7 mouse cellular contexts compared by ENCODE assay signal in the genomic region with DNA sequence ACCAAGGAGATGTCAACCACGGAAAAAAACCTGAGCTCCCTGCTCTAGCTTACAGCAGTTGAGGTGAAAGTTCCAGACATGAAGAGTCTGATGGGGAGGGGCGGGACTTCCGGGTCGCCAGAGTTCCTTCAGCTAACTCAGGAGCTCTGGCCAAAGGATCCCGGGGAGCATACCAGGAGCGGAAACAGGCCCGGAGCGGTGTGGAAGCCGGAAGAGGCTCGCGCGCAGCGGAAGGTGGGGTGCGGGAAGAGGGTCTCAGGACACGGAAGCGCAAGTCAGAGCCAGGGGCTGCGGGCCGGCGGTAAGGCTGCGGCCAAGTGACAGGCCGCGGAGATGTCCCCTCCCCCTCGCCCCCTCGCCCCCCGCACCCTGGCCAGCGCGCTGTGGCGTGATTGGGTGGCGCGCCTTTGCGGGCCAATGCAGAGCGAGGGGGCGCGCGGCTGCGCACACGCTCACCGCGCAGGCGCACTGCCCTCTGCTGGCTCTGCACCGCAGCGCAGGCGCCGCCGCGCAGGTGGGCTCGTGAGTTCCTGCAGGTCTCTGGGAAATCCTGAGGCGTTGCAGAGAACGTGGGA. TPM values are rescaled to one million over a fixed set of nuclear protein-coding genes. Genes with fewer than 3 reads are reported as not detected.
DNase-seq lines count a peak whose midpoint lies in the region; ATAC-seq and TF ChIP-seq lines count a peak whose summit lies in the region.

A gene (plus strand): TSS at position 103 of the 575 bp plus-strand sequence.

- TF ChIP-seq CTCF in kidney, adult 2 months (conservative IDR thresholded peaks at IDR 0.05; ENCODE audit: insufficient read depth, insufficient read length, low read depth, low read length), result peak; percentile 84
- TF ChIP-seq CTCF in spleen, adult 2 months (IDR thresholded peaks at IDR 0.05; ENCODE audit: extremely low read depth, insufficient read depth, insufficient read length, insufficient replicate concordance), result peak; percentile 97

- H3K4me3 ChIP-seq in embryonic facial prominence, embryonic 12.5 days, result peak within 1 kb of the TSS; percentile 60
- H3K4me3 ChIP-seq in kidney, adult 2 months (ENCODE audit: insufficient read depth, low read depth, low read length), result peak within 1 kb of the TSS; percentile 88
- H3K4me3 ChIP-seq in limb, embryonic 12.5 days (replicated peaks), result peak within 1 kb of the TSS; percentile 66
- H3K4me3 ChIP-seq in midbrain, embryonic 15.5 days, result peak within 1 kb of the TSS; percentile 88
- peak within 1 kb of the TSS; percentile 97 for H3K4me3 ChIP-seq in spleen, adult 2 months (ENCODE audit: extremely low read depth, insufficient read depth, insufficient read length)

- no peak for TF ChIP-seq POLR2A in kidney, adult 2 months (IDR thresholded peaks at IDR 0.05; ENCODE audit: low read depth, low read length)
- TF ChIP-seq POLR2A in spleen, adult 2 months (IDR thresholded peaks at IDR 0.05; ENCODE audit: low read depth, low read length), result 0 out of 2 replicates have a peak, but pooled peaks have one; percentile 4

- no peaks in the 10 kb centered on the region for H3K36me3 ChIP-seq in embryonic facial prominence, embryonic 12.5 days
- no peaks in the 10 kb centered on the region for H3K36me3 ChIP-seq in kidney, adult 2 months (ENCODE audit: control insufficient read depth, insufficient read depth, low read length)
- H3K36me3 ChIP-seq in limb, embryonic 12.5 days, result no peaks in the 10 kb centered on the region
- H3K36me3 ChIP-seq in midbrain, embryonic 15.5 days (replicated peaks), result no peaks in the 10 kb centered on the region
- peaks cover 2% of the 10 kb centered on the region; the same call in 1 of the 2 replicates for H3K36me3 ChIP-seq in spleen, adult 2 months (ENCODE audit: control insufficient read depth, insufficient read depth, low read length)

- peak within 1 kb of the TSS; percentile 61 for H3K9ac ChIP-seq in embryonic facial prominence, embryonic 12.5 days
- H3K9ac ChIP-seq in limb, embryonic 12.5 days (replicated peaks), result peak within 1 kb of the TSS; percentile 78
- H3K9ac ChIP-seq in midbrain, embryonic 15.5 days, result peak within 1 kb of the TSS; percentile 75

- H3K4me2 ChIP-seq in embryonic facial prominence, embryonic 12.5 days (replicated peaks), result peak within 1 kb of the TSS; percentile 55
- peak within 1 kb of the TSS; percentile 51 for H3K4me2 ChIP-seq in limb, embryonic 12.5 days
- peak within 1 kb of the TSS; percentile 77 for H3K4me2 ChIP-seq in midbrain, embryonic 15.5 days

- under 1% methylated on average over 49 of the region's 49 CpGs for WGBS in embryonic facial prominence, embryonic 12.5 days
- under 1% methylated on average over 49 of the region's 49 CpGs for WGBS in kidney, adult 2 months
- WGBS in limb, embryonic 12.5 days, result under 1% methylated on average over 48 of the region's 49 CpGs
- 0% methylated on average over 46 of the region's 49 CpGs for WGBS in midbrain, embryonic 15.5 days
- under 1% methylated on average over 43 of the region's 49 CpGs for WGBS in spleen, adult 2 months

- DNase-seq in adrenal gland, postnatal 25 days, result peak; percentile 88
- DNase-seq in heart, adult 18-20 months, result peak; percentile 89 to 93
- peak; percentile 94 for DNase-seq in kidney, adult 2 months
- DNase-seq in spleen, adult 2 months (ENCODE audit: low read depth in 1 of 2, low spot score in 2 of 2), result peak; percentile 70 to 76

- no peaks in the 10 kb centered on the region for H3K27me3 ChIP-seq in embryonic facial prominence, embryonic 12.5 days
- no peaks in the 10 kb centered on the region for H3K27me3 ChIP-seq in kidney, adult 2 months (replicated peaks; ENCODE audit: control insufficient read depth, insufficient read depth, low read length)
- no peaks in the 10 kb centered on the region for H3K27me3 ChIP-seq in limb, embryonic 12.5 days
- no peaks in the 10 kb centered on the region for H3K27me3 ChIP-seq in midbrain, embryonic 15.5 days (replicated peaks)
- no peaks in the 10 kb centered on the region for H3K27me3 ChIP-seq in spleen, adult 2 months (ENCODE audit: control insufficient read depth, insufficient read depth, low read length)

- H3K4me1 ChIP-seq in embryonic facial prominence, embryonic 12.5 days, result no peaks in the 10 kb centered on the region; the same call in 1 of the 2 replicates
- 0 out of 2 replicates have a peak, but pooled peaks cover 2% of the 10 kb centered on the region for H3K4me1 ChIP-seq in kidney, adult 2 months (ENCODE audit: control insufficient read depth, insufficient read depth, low read length)
- H3K4me1 ChIP-seq in limb, embryonic 12.5 days (replicated peaks), result no peaks in the 10 kb centered on the region
- peaks cover 14% of the 10 kb centered on the region for H3K4me1 ChIP-seq in midbrain, embryonic 15.5 days
- H3K4me1 ChIP-seq in spleen, adult 2 months (ENCODE audit: control insufficient read depth, insufficient read depth, insufficient read length), result no peaks in the 10 kb centered on the region

- H3K27ac ChIP-seq in embryonic facial prominence, embryonic 12.5 days, result peak within 1 kb of the TSS; percentile 80
- peak within 1 kb of the TSS; percentile 91 for H3K27ac ChIP-seq in kidney, adult 2 months (ENCODE audit: insufficient read depth, low read depth, low read length)
- peak within 1 kb of the TSS; percentile 86 for H3K27ac ChIP-seq in limb, embryonic 12.5 days
- peak within 1 kb of the TSS; percentile 92 for H3K27ac ChIP-seq in midbrain, embryonic 15.5 days
- H3K27ac ChIP-seq in spleen, adult 2 months (ENCODE audit: insufficient read depth, low read length), result peak within 1 kb of the TSS; percentile 95

- ATAC-seq in embryonic facial prominence, embryonic 12.5 days (ENCODE audit: insufficient number of reproducible peaks, insufficient read depth, low FRiP score, low TSS enrichment), result peak; percentile 97
- peak; percentile 98 for ATAC-seq in limb, embryonic 12.5 days (ENCODE audit: insufficient number of reproducible peaks, insufficient read depth, low FRiP score, low TSS enrichment, low read depth)
- ATAC-seq in midbrain, embryonic 15.5 days (replicated peaks), result peak; percentile 100

- no peaks in the 10 kb centered on the region for H3K9me3 ChIP-seq in embryonic facial prominence, embryonic 12.5 days
- no peaks in the 10 kb centered on the region for H3K9me3 ChIP-seq in limb, embryonic 12.5 days
- H3K9me3 ChIP-seq in midbrain, embryonic 15.5 days, result no peaks in the 10 kb centered on the region

RNA-seq across cellular contexts. Expression of the gene that starts here (rescaled TPM):
- total RNA-seq in adrenal gland, postnatal 25 days (2021), result 77.4 and 90.5 TPM in 2 replicates
- 17.2 and 19.7 TPM in 2 replicates for polyA plus RNA-seq in embryonic facial prominence, embryonic 12.5 days (2016; fragmentation: Nextera tagmentation; extraction: Ambion mirVana)
- total RNA-seq in heart, adult 18-20 months (2021), result 10 to 100 TPM; 48.2 to 56.6 TPM
- polyA plus RNA-seq in kidney, adult 2 months (2012; rRNA removed), result 15.3 and 24.4 TPM in 2 replicates
- 17.4 and 18.4 TPM in 2 replicates for polyA plus RNA-seq in limb, embryonic 12.5 days (2016; fragmentation: Nextera tagmentation; extraction: Ambion mirVana)
- polyA plus RNA-seq in midbrain, embryonic 15.5 days (2015; fragmentation: Nextera tagmentation; extraction: Ambion mirVana), result 23.4 and 23.5 TPM in 2 replicates
- 0.69 and 0.90 TPM in 2 replicates for polyA plus RNA-seq in spleen, adult 2 months (2012; rRNA removed)

Comparison
In these comparisons a context has a peak if more than half of its experiments do, and no peak if none do; other contexts are left out.
1. Peak in every context shown above with its lines: DNase-seq, ATAC-seq, H3K4me3 ChIP-seq and H3K27ac ChIP-seq.
2. Peak in DNase-seq, H3K4me3 ChIP-seq and H3K27ac ChIP-seq in spleen, adult 2 months; RNA of the gene not detected or under 1 TPM.